Mouse (Mus musculus) heart, embryonic 11.5 days (tissue): ENCODE data around the gene Klhl3. TPM values are rescaled to one million over a fixed set of nuclear protein-coding genes. Genes with fewer than 3 reads are reported as not detected.

Source experiments
- ATAC-seq: fragments of 200-750 bp; cut with Nextera tagmentation; replicated peaks from 2 replicates; pipeline ENCODE4 v1.8.0; 2017; ENCODE audit warnings: moderate library complexity; ENCODE audit not compliant: insufficient number of reproducible peaks, low FRiP score, low TSS enrichment
- H3K27ac ChIP-seq: fragments of 300-500 bp; sonication (generic); 2 replicates; pipeline ENCODE4 v1.5.1; 2014; ENCODE audit warnings: mild to moderate bottlenecking, low read depth, low read length
- H3K27me3 ChIP-seq: fragments of 300-500 bp; sonication (generic); 2 replicates; pipeline ENCODE4 v1.6.1; 2014; ENCODE audit warnings: mild to moderate bottlenecking, low read length, mixed read lengths; ENCODE audit not compliant: control insufficient read depth, insufficient read depth
- H3K36me3 ChIP-seq: fragments of 300-500 bp; sonication (generic); 2 replicates; pipeline ENCODE4 v1.6.1; 2014; ENCODE audit warnings: mild to moderate bottlenecking, low read length, moderate library complexity, mixed read lengths; ENCODE audit not compliant: control insufficient read depth, insufficient read depth
- H3K4me1 ChIP-seq: fragments of 300-500 bp; sonication (generic); 2 replicates; pipeline ENCODE4 v1.6.1; 2014; ENCODE audit warnings: low read length; ENCODE audit not compliant: control insufficient read depth, insufficient read depth
- H3K4me2 ChIP-seq: fragments of 300-500 bp; sonication (generic); 2 replicates; pipeline ENCODE4 v1.6.1; 2014; ENCODE audit warnings: mild to moderate bottlenecking, moderate library complexity
- H3K4me3 ChIP-seq: fragments of 300-500 bp; sonication (generic); 2 replicates; pipeline ENCODE4 v1.5.1; 2014; ENCODE audit warnings: low read depth, low read length
- H3K9ac ChIP-seq: fragments of 300-500 bp; sonication (generic); 2 replicates; pipeline ENCODE4 v1.6.1; 2014; ENCODE audit warnings: mild to moderate bottlenecking, low read depth, low read length, moderate library complexity
- H3K9me3 ChIP-seq: fragments of 300-500 bp; sonication (generic); replicated peaks from 2 replicates; pipeline ENCODE4 v1.6.1; 2016; ENCODE audit warnings: low read length; ENCODE audit not compliant: control insufficient read depth
- WGBS: fragments of 180-500 bp; shearing (Covaris S2); extraction: QIAGEN DNeasy Blood & Tissue Kit; methylation state at CpG from one replicate; pipeline ENCODE4 v1.1.7; 2014; ENCODE audit not compliant: insufficient replicate concordance; 5-methylcytosine and 5-hydroxymethylcytosine counted together
- polyA plus RNA-seq: library from polyadenylated mRNA; unstranded; fragments of >200 nt; fragmentation: Nextera tagmentation; extraction: Ambion mirVana; gene quantifications from 2 replicates; pipeline ENCODE4 v1.2.1, GENCODE M21; 2014

Klhl3 gene
- polyA plus RNA-seq, 1 experiment from 2014 or later: 4.3 TPM

GRCm38 (mm10) chr13:58034507-58034906, 78.9 kb downstream of the Klhl3 start:
- Histone ChIP-seq H3K4me3 (no peak overlapping the region), H3K36me3 (no peaks in the 10 kb centered on the region), H3K4me2 (no peak overlapping the region), H3K9me3 (no peaks in the 10 kb centered on the region), H3K4me1 (peaks cover 3% of the 10 kb centered on the region; the same call in 1 of the 2 replicates), H3K27me3 (no peaks in the 10 kb centered on the region), H3K9ac (no peak overlapping the region), H3K27ac (no peak overlapping the region)
- WGBS: 69% methylated on average over 6 of the region's 6 CpGs
- no peak for ATAC-seq

- no peak for ATAC-seq
- H3K9ac ChIP-seq: no peak overlapping the region
- peaks cover 3% of the 10 kb centered on the region; the same call in 1 of the 2 replicates for H3K4me1 ChIP-seq
- no peaks in the 10 kb centered on the region for H3K27me3 ChIP-seq
- H3K9me3 ChIP-seq: no peaks in the 10 kb centered on the region
- no peak overlapping the region for H3K4me2 ChIP-seq
- WGBS: 40% methylated on average over 6 of the region's 6 CpGs
- no peaks in the 10 kb centered on the region for H3K36me3 ChIP-seq
- H3K27ac ChIP-seq: no peak overlapping the region
- no peak overlapping the region for H3K4me3 ChIP-seq
These were observed 81.6 kb downstream of the Klhl3 start for GRCm38 (mm10) chr13:58031755-58032154.

- no peak for ATAC-seq
- 79% methylated on average over 8 of the region's 8 CpGs for WGBS
- Histone ChIP-seq H3K4me3 (no peak overlapping the region), H3K27ac (no peak overlapping the region), H3K4me1 (no peaks in the 10 kb centered on the region), H3K9ac (no peak overlapping the region), H3K4me2 (no peak overlapping the region), H3K27me3 (no peaks in the 10 kb centered on the region), H3K36me3 (no peaks in the 10 kb centered on the region), H3K9me3 (no peaks in the 10 kb centered on the region)
These were observed 86.3 kb downstream of the Klhl3 start for GRCm38 (mm10) chr13:58027115-58027514.

GRCm38 (mm10) chr13:58025701-58026414, 87.5 kb downstream of the Klhl3 start:
- WGBS: 86% methylated on average over 16 of the region's 16 CpGs
- ATAC-seq: no peak
- no peak overlapping the region for H3K27ac ChIP-seq

GRCm38 (mm10) chr13:58023726-58024453, 89.5 kb downstream of the Klhl3 start:
- Histone ChIP-seq H3K9ac (no peak overlapping the region), H3K36me3 (no peaks in the 10 kb centered on the region), H3K4me3 (no peak overlapping the region), H3K27me3 (no peaks in the 10 kb centered on the region), H3K27ac (no peak overlapping the region), H3K4me1 (no peaks in the 10 kb centered on the region), H3K4me2 (no peak overlapping the region), H3K9me3 (no peaks in the 10 kb centered on the region)
- 67% methylated on average over 8 of the region's 8 CpGs for whole genome bisulfite sequencing
- ATAC-seq: no peak

More at GRCm38 (mm10) chr13:58025701-58026414, 87.5 kb downstream of the Klhl3 start:
- no peak overlapping the region for H3K4me2 ChIP-seq
- H3K27me3 ChIP-seq: no peaks in the 10 kb centered on the region
- no peak overlapping the region for H3K4me3 ChIP-seq
- H3K9me3 ChIP-seq: no peaks in the 10 kb centered on the region
- H3K36me3 ChIP-seq: no peaks in the 10 kb centered on the region
- no peak overlapping the region for H3K9ac ChIP-seq
- no peaks in the 10 kb centered on the region for H3K4me1 ChIP-seq

- H3K9ac ChIP-seq: no peak overlapping the region
- H3K27ac ChIP-seq: no peak overlapping the region
- no peaks in the 10 kb centered on the region for H3K4me1 ChIP-seq
- 74% methylated on average over 9 of the region's 9 CpGs for WGBS
- H3K4me2 ChIP-seq: no peak overlapping the region
- no peaks in the 10 kb centered on the region for H3K27me3 ChIP-seq
- H3K4me3 ChIP-seq: no peak overlapping the region
- H3K36me3 ChIP-seq: no peaks in the 10 kb centered on the region; the same call in 1 of the 2 replicates
- ATAC-seq: no peak
- H3K9me3 ChIP-seq: no peaks in the 10 kb centered on the region
These were observed 90.3 kb downstream of the Klhl3 start for GRCm38 (mm10) chr13:58023001-58023560.

GRCm38 (mm10) chr13:58020428-58020827, 93.0 kb downstream of the Klhl3 start:
- Histone ChIP-seq H3K4me1 (peaks cover 4% of the 10 kb centered on the region; the same call in 1 of the 2 replicates), H3K4me2 (no peak overlapping the region), H3K4me3 (no peak overlapping the region), H3K27me3 (no peaks in the 10 kb centered on the region), H3K9me3 (no peaks in the 10 kb centered on the region), H3K27ac (no peak overlapping the region), H3K36me3 (peaks cover 4% of the 10 kb centered on the region), H3K9ac (no peak overlapping the region)
- no peak for ATAC-seq
- WGBS: 71% methylated on average over 10 of the region's 10 CpGs

GRCm38 (mm10) chr13:58017298-58017697, 96.1 kb downstream of the Klhl3 start:
- Histone ChIP-seq H3K4me1 (peaks cover 7% of the 10 kb centered on the region; the same call in 1 of the 2 replicates), H3K27me3 (no peaks in the 10 kb centered on the region), H3K36me3 (peaks cover 4% of the 10 kb centered on the region), H3K4me2 (no peak overlapping the region), H3K9me3 (no peaks in the 10 kb centered on the region), H3K27ac (no peak overlapping the region), H3K9ac (no peak overlapping the region), H3K4me3 (no peak overlapping the region)
- no peak for ATAC-seq
- 73% methylated on average over 6 of the region's 6 CpGs for WGBS
